Mouse (Mus musculus): ENCODE results near the gene St8sia4. TPM values are rescaled to one million over a fixed set of nuclear protein-coding genes. Genes with fewer than 3 reads are reported as not detected.

Gene St8sia4
- polyA plus RNA-seq, 1 experiment, result 0.32 TPM

DNA sequence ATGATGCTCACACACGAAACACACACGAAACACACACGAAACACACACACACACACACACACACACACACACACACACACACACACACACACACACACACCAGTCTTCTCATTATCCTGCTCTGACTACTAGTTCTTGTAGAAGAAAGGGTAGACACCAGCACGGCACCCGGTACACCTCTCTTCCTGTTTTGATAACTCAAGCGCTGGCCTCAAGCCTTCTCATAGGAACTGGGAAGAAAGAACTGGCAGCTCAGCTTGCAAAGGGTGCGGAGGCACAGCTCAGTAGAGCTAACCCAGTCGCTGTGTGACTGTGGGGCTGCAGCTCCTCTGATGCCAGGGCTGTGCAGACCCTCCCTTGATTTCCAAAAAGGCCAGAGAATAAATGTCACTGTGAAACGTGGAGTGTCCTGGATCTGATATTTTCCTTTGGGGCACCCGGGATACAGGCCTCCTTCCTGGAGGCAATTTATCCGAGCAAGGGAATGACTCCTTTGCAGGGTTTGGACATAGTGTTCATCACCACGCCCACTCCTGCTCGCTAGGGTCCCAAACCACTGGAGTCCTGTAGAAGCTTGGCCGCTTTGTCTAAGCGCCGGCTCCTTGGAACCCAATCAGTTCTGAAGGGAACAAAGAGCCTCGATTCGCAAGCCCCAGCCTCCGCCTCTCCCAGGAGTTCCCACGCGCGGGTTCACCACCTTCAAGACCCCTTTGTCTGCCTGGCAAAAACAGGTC, 2.2 kb downstream of the St8sia4 start:
- no peaks in the 10 kb centered on the region for H3K36me3 ChIP-seq (ENCODE audit: control insufficient read depth, insufficient read depth, low read length)
- H3K4me1 ChIP-seq (ENCODE audit: control insufficient read depth, insufficient read depth, insufficient read length, low read length), result no peaks in the 10 kb centered on the region
- H3K4me3 ChIP-seq (ENCODE audit: low read depth, low read length), result peak overlapping the region; percentile 63
- WGBS, result 28% methylated on average over 22 of the region's 22 CpGs
- peak overlapping the region; percentile 79 for H3K27ac ChIP-seq (ENCODE audit: insufficient read depth, low read depth, low read length)
- no peak for TF ChIP-seq CTCF (IDR thresholded peaks at IDR 0.05; ENCODE audit: extremely low read depth, insufficient read length, insufficient replicate concordance, low read depth, low read length)
- no peak for TF ChIP-seq POLR2A (IDR thresholded peaks at IDR 0.05; ENCODE audit: low read depth, low read length)
- H3K27me3 ChIP-seq (ENCODE audit: control insufficient read depth, insufficient read depth, low read length), result no peaks in the 10 kb centered on the region

DNA sequence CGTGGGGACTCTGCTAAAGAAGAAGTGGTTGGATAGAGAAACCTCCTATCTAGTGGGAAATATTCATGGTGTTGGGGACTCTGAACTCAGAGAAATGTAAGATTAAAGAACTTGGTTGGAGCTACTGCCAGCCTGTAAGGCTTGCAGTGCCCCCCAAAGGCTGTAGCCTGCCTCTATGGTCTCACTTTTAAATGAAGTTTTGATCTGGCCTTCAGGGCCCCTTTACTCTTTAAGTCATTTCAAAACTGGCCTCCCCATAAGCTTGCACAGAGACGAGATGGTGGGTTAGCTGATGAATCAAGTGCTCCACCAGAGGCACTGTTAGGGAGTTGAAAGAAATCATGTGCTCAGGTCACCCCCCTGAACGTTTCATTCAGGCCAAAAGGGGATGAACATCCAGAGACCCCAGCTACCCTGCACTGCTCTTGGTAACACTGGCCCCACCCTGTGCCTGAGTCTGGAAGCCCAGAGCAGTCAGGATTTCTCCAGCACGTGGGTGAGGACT, 3.0 kb downstream of the St8sia4 start:
- no peaks in the 10 kb centered on the region for H3K27me3 ChIP-seq (ENCODE audit: control insufficient read depth, insufficient read depth, low read length)
- no peak for TF ChIP-seq POLR2A (IDR thresholded peaks at IDR 0.05; ENCODE audit: low read depth, low read length)
- no peak for TF ChIP-seq CTCF (IDR thresholded peaks at IDR 0.05; ENCODE audit: extremely low read depth, insufficient read length, insufficient replicate concordance, low read depth, low read length)
- no peaks in the 10 kb centered on the region for H3K4me1 ChIP-seq (ENCODE audit: control insufficient read depth, insufficient read depth, insufficient read length, low read length)
- 36% methylated on average over 4 of the region's 4 CpGs for WGBS
- peak overlapping the region; percentile 63 for H3K4me3 ChIP-seq (ENCODE audit: low read depth, low read length)
- no peaks in the 10 kb centered on the region for H3K36me3 ChIP-seq (ENCODE audit: control insufficient read depth, insufficient read depth, low read length)
- peak overlapping the region; percentile 79 for H3K27ac ChIP-seq (ENCODE audit: insufficient read depth, low read depth, low read length)

DNA sequence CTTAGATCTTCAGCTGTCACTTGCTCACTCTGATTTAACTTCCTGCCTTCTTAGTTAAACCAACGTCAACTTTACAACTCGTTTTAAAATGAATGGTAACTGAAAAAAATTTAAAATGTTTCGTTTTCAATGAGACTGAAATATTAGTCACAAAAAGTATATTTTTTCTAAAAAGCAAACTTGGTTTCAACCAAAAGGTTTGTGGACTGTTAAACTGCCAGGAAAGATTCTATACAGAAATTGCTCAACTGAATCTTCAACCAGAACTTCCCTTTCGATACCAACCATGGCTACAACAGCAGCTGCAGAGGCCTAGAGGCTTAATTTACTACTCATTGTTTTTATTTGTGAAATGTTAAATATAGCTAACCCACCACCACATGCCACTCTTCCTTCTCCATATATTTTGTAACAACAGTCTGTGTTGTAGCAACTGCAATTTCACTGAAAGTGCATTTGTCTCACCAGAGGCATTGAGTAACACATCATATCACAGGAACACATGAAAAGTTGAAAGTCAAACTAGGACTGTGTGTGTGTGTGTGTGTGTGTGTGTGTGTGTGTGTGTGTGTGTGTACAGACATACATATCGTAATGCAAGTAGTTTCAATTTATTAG, 10.2 kb downstream of the St8sia4 start:
- H3K4me3 ChIP-seq (ENCODE audit: low read depth, low read length), result no peak overlapping the region
- WGBS, result 70% methylated on average over 5 of the region's 5 CpGs
- no peak for TF ChIP-seq POLR2A (IDR thresholded peaks at IDR 0.05; ENCODE audit: low read depth, low read length)
- H3K36me3 ChIP-seq (ENCODE audit: control insufficient read depth, insufficient read depth, low read length), result no peaks in the 10 kb centered on the region
- H3K4me1 ChIP-seq (ENCODE audit: control insufficient read depth, insufficient read depth, insufficient read length, low read length), result no peaks in the 10 kb centered on the region
- H3K27ac ChIP-seq (ENCODE audit: insufficient read depth, low read depth, low read length), result no peak overlapping the region
- H3K27me3 ChIP-seq (ENCODE audit: control insufficient read depth, insufficient read depth, low read length), result no peaks in the 10 kb centered on the region

DNA sequence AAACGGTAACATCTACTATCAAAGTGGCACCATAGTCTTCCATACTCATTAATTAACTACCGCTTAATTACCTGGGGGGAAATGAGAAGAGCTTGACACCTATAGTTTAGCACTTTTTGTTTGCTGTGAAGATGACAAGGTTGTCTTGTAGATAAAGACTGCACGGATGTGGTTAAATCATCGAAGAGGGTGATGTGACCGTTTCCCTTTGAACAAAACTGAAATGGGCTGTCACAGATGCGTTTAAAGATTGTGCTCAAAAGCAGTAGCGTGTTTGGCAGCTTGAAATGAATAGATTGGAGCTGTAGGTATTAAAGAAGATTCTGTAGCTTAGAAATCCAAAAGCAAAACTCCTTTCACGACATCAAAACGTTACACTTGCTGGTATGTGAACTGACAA, 11.8 kb downstream of the St8sia4 start:
- no peak for TF ChIP-seq CTCF (IDR thresholded peaks at IDR 0.05; ENCODE audit: extremely low read depth, insufficient read length, insufficient replicate concordance, low read depth, low read length)
- no peak for TF ChIP-seq POLR2A (IDR thresholded peaks at IDR 0.05; ENCODE audit: low read depth, low read length)
- 73% methylated on average over 9 of the region's 9 CpGs for WGBS
- Histone ChIP-seq H3K4me3 (ENCODE audit: low read depth, low read length) (no peak overlapping the region), H3K36me3 (ENCODE audit: control insufficient read depth, insufficient read depth, low read length) (no peaks in the 10 kb centered on the region), H3K27ac (ENCODE audit: insufficient read depth, low read depth, low read length) (peak overlapping the region; percentile 51; the same call in 1 of the 2 replicates), H3K27me3 (ENCODE audit: control insufficient read depth, insufficient read depth, low read length) (no peaks in the 10 kb centered on the region), H3K4me1 (ENCODE audit: control insufficient read depth, insufficient read depth, insufficient read length, low read length) (no peaks in the 10 kb centered on the region)

DNA sequence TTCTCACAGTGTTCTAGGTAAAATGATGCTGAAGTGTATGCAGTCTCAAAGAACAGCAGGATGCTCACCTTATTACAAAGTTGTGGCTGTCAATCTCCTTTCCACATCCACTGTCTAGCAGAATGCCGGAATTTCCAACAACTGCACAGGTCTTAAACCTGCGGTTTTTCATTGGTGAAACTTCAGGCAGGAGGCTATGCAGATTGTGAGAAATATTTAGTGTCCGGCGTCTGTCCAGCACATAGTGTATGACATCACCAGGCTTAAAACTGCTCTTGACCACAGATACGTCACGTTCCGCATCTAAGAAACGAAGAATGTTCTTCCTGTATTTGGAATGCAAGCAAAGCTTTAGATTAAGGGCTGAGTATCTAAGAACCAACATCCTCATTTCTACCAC, 13.9 kb downstream of the St8sia4 start:
- H3K4me3 ChIP-seq (ENCODE audit: low read depth, low read length), result no peak overlapping the region
- H3K36me3 ChIP-seq (ENCODE audit: control insufficient read depth, insufficient read depth, low read length), result no peaks in the 10 kb centered on the region
- H3K4me1 ChIP-seq (ENCODE audit: control insufficient read depth, insufficient read depth, insufficient read length, low read length), result no peaks in the 10 kb centered on the region
- no peaks in the 10 kb centered on the region for H3K27me3 ChIP-seq (ENCODE audit: control insufficient read depth, insufficient read depth, low read length)
- H3K27ac ChIP-seq (ENCODE audit: insufficient read depth, low read depth, low read length), result no peak overlapping the region
- WGBS, result 88% methylated on average over 8 of the region's 8 CpGs
- no peak for TF ChIP-seq POLR2A (IDR thresholded peaks at IDR 0.05; ENCODE audit: low read depth, low read length)
- TF ChIP-seq CTCF (IDR thresholded peaks at IDR 0.05; ENCODE audit: extremely low read depth, insufficient read length, insufficient replicate concordance, low read depth, low read length), result no peak

DNA sequence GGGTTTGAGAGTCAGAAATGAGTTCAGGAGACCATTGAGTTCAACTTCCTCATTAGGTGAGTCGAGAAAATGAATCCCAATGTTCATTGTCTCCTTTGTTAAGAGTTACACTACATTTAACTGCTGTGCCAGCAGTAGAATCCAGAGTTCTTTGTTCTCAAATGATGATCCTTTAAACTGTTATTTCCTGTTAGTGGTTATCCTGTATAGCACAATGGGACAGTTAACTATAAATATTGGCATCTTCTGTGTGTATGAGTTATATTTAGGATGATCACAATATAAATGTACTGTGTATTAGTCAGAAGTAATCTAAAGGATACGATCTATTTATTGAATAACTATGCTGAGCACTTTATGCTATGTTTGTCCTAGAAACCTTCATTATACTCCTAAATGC, 23.1 kb downstream of the St8sia4 start:
- Histone ChIP-seq H3K27ac (ENCODE audit: insufficient read depth, low read depth, low read length) (no peak overlapping the region), H3K36me3 (ENCODE audit: control insufficient read depth, insufficient read depth, low read length) (no peaks in the 10 kb centered on the region), H3K4me3 (ENCODE audit: low read depth, low read length) (no peak overlapping the region), H3K4me1 (ENCODE audit: control insufficient read depth, insufficient read depth, insufficient read length, low read length) (no peaks in the 10 kb centered on the region), H3K27me3 (ENCODE audit: control insufficient read depth, insufficient read depth, low read length) (no peaks in the 10 kb centered on the region)
- 55% methylated on average over 2 of the region's 2 CpGs for WGBS
- TF ChIP-seq CTCF (IDR thresholded peaks at IDR 0.05; ENCODE audit: extremely low read depth, insufficient read length, insufficient replicate concordance, low read depth, low read length), result no peak
- TF ChIP-seq POLR2A (IDR thresholded peaks at IDR 0.05; ENCODE audit: low read depth, low read length), result no peak

DNA sequence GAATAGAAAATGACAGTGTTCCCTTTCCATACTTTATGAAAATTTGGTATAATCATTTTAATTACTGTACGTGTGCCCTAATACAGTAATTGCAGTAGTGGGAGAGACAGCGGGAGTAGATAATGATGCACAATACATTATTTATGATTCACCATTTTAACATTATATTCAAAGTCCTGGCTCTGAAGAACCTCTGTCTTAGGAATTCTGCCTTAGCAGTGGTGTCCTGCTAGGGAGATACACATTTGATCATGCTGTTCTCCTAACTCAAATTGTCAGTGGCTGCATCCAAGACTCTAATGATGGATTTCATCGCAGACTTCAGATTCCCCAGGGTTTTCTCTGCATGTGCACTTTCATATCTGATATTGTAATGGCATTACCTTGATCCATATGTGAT, 28.4 kb downstream of the St8sia4 start:
- TF ChIP-seq CTCF (IDR thresholded peaks at IDR 0.05; ENCODE audit: extremely low read depth, insufficient read length, insufficient replicate concordance, low read depth, low read length), result no peak
- no peak for TF ChIP-seq POLR2A (IDR thresholded peaks at IDR 0.05; ENCODE audit: low read depth, low read length)
- no peak overlapping the region for H3K27ac ChIP-seq (ENCODE audit: insufficient read depth, low read depth, low read length)
- H3K27me3 ChIP-seq (ENCODE audit: control insufficient read depth, insufficient read depth, low read length), result no peaks in the 10 kb centered on the region
- WGBS, result 92% methylated on average over 3 of the region's 3 CpGs
- no peak overlapping the region for H3K4me3 ChIP-seq (ENCODE audit: low read depth, low read length)
- no peaks in the 10 kb centered on the region for H3K4me1 ChIP-seq (ENCODE audit: control insufficient read depth, insufficient read depth, insufficient read length, low read length)
- no peaks in the 10 kb centered on the region for H3K36me3 ChIP-seq (ENCODE audit: control insufficient read depth, insufficient read depth, low read length)
